13 mouse cellular contexts compared by ENCODE assay signal in the genomic region with DNA sequence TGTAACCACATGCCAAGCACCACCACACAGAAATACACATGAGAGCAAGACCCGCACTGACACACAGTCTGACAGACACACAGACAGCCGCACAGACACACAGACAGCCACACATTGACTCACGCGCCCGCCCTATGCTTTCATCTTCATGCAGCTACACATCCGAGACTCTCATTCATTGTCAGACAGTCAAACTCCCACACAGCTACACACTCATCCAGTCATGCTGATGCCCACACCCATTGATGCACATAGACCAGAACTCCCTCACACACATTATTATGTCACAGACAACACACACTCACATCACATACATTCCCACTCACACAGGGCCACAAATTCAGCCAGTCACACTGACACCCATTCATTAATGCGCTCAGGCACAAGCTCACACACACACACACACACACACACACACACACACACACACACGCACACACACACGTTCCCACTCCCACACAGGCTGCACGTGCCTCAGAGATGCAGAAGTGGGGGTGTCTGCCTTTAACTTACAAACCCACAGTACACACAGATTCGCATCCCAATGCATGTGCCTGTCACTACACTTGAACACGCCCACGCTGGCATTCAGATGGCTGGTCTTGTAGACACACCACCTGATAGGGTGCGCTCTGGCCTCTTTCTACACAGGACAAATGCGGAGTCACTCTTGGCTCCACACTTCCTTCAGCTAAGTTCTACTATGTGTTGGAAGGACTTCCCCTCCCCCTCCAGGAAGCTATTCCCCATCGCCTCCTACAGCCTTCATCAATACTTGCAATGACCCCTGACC. TPM values are rescaled to one million over a fixed set of nuclear protein-coding genes. Genes with fewer than 3 reads are reported as not detected.
DNase-seq lines count a peak whose midpoint lies in the region; ATAC-seq lines count a peak whose summit lies in the region.
"Had no signal": no experiment of that assay in that cellular context is flagged by ENCODE, and none has a peak within 500 bp of the region (broad histone marks: within the 10 kb centered on the region; RNA-seq: fewer than 3 reads in every experiment).

No protein-coding gene starts in this region.

- no peaks in the 10 kb centered on the region for H3K9me3 ChIP-seq in midbrain, embryonic 11.5 days (ENCODE audit: control insufficient read depth, low read length)
- H3K9me3 ChIP-seq in midbrain, embryonic 10.5 days (replicated peaks): no peaks in the 10 kb centered on the region
- H3K9me3 ChIP-seq in hindbrain, embryonic 15.5 days: no peaks in the 10 kb centered on the region
- no peaks in the 10 kb centered on the region for H3K9me3 ChIP-seq in neural tube, embryonic 13.5 days
- H3K9me3 ChIP-seq: heart, embryonic 15.5 days; limb, embryonic 13.5 days had no signal

- H3K27me3 ChIP-seq in midbrain, embryonic 11.5 days (ENCODE audit: control insufficient read depth, insufficient read depth, low read length): peaks cover 46% of the 10 kb centered on the region
- peaks cover 99% of the 10 kb centered on the region for H3K27me3 ChIP-seq in midbrain, embryonic 10.5 days (ENCODE audit: low read depth, poor library complexity, severe bottlenecking)
- H3K27me3 ChIP-seq in hindbrain, embryonic 15.5 days: no peaks in the 10 kb centered on the region
- peaks cover 59% of the 10 kb centered on the region for H3K27me3 ChIP-seq in neural tube, embryonic 13.5 days

- no peak for ATAC-seq in midbrain, embryonic 11.5 days (ENCODE audit: low FRiP score)
- ATAC-seq in hindbrain, embryonic 15.5 days (ENCODE audit: low FRiP score, low read depth): no peak
- ATAC-seq in neural tube, embryonic 13.5 days (ENCODE audit: low read depth): no peak
- ATAC-seq: intestine, postnatal 0 days had no signal

- peaks cover 29% of the 10 kb centered on the region for H3K4me1 ChIP-seq in midbrain, embryonic 11.5 days (ENCODE audit: control insufficient read depth, insufficient read depth, low read length)
- H3K4me1 ChIP-seq in midbrain, embryonic 10.5 days: peaks cover 42% of the 10 kb centered on the region
- peaks cover 28% of the 10 kb centered on the region for H3K4me1 ChIP-seq in hindbrain, embryonic 15.5 days (replicated peaks)
- peaks cover 43% of the 10 kb centered on the region for H3K4me1 ChIP-seq in neural tube, embryonic 13.5 days (replicated peaks)

- no peak overlapping the region for H3K27ac ChIP-seq in midbrain, embryonic 11.5 days (ENCODE audit: low read depth, low read length)
- no peak overlapping the region for H3K27ac ChIP-seq in midbrain, embryonic 10.5 days (replicated peaks)
- no peak overlapping the region for H3K27ac ChIP-seq in hindbrain, embryonic 15.5 days (replicated peaks)
- no peak overlapping the region for H3K27ac ChIP-seq in neural tube, embryonic 13.5 days (replicated peaks)
- H3K27ac ChIP-seq: heart, embryonic 15.5 days; limb, embryonic 13.5 days had no signal

- 83% methylated on average over 16 of the region's 16 CpGs for WGBS in midbrain, embryonic 11.5 days
- 86% methylated on average over 16 of the region's 16 CpGs for WGBS in midbrain, embryonic 10.5 days
- WGBS in hindbrain, embryonic 15.5 days: 83% methylated on average over 16 of the region's 16 CpGs
- 81% methylated on average over 16 of the region's 16 CpGs for WGBS in neural tube, embryonic 13.5 days

- no peaks in the 10 kb centered on the region for H3K36me3 ChIP-seq in midbrain, embryonic 11.5 days (ENCODE audit: control insufficient read depth, insufficient read depth, low read length)
- H3K36me3 ChIP-seq in midbrain, embryonic 10.5 days: no peaks in the 10 kb centered on the region
- H3K36me3 ChIP-seq in hindbrain, embryonic 15.5 days: peaks cover 20% of the 10 kb centered on the region
- peaks cover 33% of the 10 kb centered on the region for H3K36me3 ChIP-seq in neural tube, embryonic 13.5 days
- H3K36me3 ChIP-seq: heart, embryonic 15.5 days; limb, embryonic 13.5 days had no signal

- H3K4me3 ChIP-seq in midbrain, embryonic 11.5 days (ENCODE audit: low read depth, low read length): no peak overlapping the region
- no peak overlapping the region for H3K4me3 ChIP-seq in midbrain, embryonic 10.5 days
- peak overlapping the region; percentile 81 for H3K4me3 ChIP-seq in hindbrain, embryonic 15.5 days
- peak overlapping the region; percentile 73 for H3K4me3 ChIP-seq in neural tube, embryonic 13.5 days
- H3K4me3 ChIP-seq: heart, embryonic 15.5 days had no signal

- H3K9ac ChIP-seq in midbrain, embryonic 11.5 days (ENCODE audit: low read length): no peak overlapping the region
- H3K9ac ChIP-seq in hindbrain, embryonic 15.5 days: no peak overlapping the region
- H3K9ac ChIP-seq in neural tube, embryonic 13.5 days: peak overlapping the region; percentile 94
- H3K9ac ChIP-seq: heart, embryonic 15.5 days; limb, embryonic 13.5 days had no signal

- peak overlapping the region; percentile 95 for H3K4me2 ChIP-seq in midbrain, embryonic 11.5 days
- H3K4me2 ChIP-seq in hindbrain, embryonic 15.5 days: peak overlapping the region; percentile 70
- peak overlapping the region; percentile 90 for H3K4me2 ChIP-seq in neural tube, embryonic 13.5 days
- H3K4me2 ChIP-seq: heart, embryonic 15.5 days had no signal

- DNase-seq in cerebellum, adult 9-10 months: peak; percentile 65
- DNase-seq in cerebellum, postnatal 14 days: no peak
- DNase-seq in midbrain, embryonic 11.5 days (ENCODE audit: low spot score, missing footprints): peak; percentile 71
- DNase-seq in midbrain, embryonic 10.5 days (ENCODE audit: low spot score): no peak
- DNase-seq in testis, postnatal 14 days (ENCODE audit: low spot score): no peak
- no peak for DNase-seq in retina, embryonic 14.5 days (ENCODE audit: low spot score)
- DNase-seq: lung, adult 18-20 months; thymus, postnatal 14 days had no signal

RNA-seq across cellular contexts. Expression of a gene that starts 3.2 kb away (rescaled TPM):
- 8.8 and 10.2 TPM in 2 replicates for polyA plus RNA-seq in midbrain, embryonic 11.5 days (2014; fragmentation: Nextera tagmentation; extraction: Ambion mirVana)
- polyA plus RNA-seq in midbrain, embryonic 10.5 days (2016; fragmentation: Nextera tagmentation; extraction: Ambion mirVana): 3.2 and 8.4 TPM in 2 replicates
- polyA plus RNA-seq in hindbrain, embryonic 15.5 days (2015; fragmentation: Nextera tagmentation; extraction: Ambion mirVana): 72.4 and 81.1 TPM in 2 replicates
- polyA plus RNA-seq in neural tube, embryonic 13.5 days (2015; fragmentation: Nextera tagmentation; extraction: Ambion mirVana): 62.7 and 70.3 TPM in 2 replicates

RNA-seq across cellular contexts. Expression of a gene that starts 12.8 kb away (rescaled TPM):
- polyA plus RNA-seq in midbrain, embryonic 11.5 days (2014; fragmentation: Nextera tagmentation; extraction: Ambion mirVana): 0.15 TPM in 1 of 2 replicates, not detected in the other
- polyA plus RNA-seq in midbrain, embryonic 10.5 days (2016; fragmentation: Nextera tagmentation; extraction: Ambion mirVana): 0.62 and 1.2 TPM in 2 replicates
- polyA plus RNA-seq in hindbrain, embryonic 15.5 days (2015; fragmentation: Nextera tagmentation; extraction: Ambion mirVana): 2.8 and 3.5 TPM in 2 replicates
- polyA plus RNA-seq in neural tube, embryonic 13.5 days (2015; fragmentation: Nextera tagmentation; extraction: Ambion mirVana): 1.4 and 1.6 TPM in 2 replicates

RNA-seq across cellular contexts. Expression of a gene that starts 25.6 kb away (rescaled TPM):
- 4.3 and 4.6 TPM in 2 replicates for polyA plus RNA-seq in midbrain, embryonic 11.5 days (2014; fragmentation: Nextera tagmentation; extraction: Ambion mirVana)
- 6.6 and 7.5 TPM in 2 replicates for polyA plus RNA-seq in midbrain, embryonic 10.5 days (2016; fragmentation: Nextera tagmentation; extraction: Ambion mirVana)
- 5.7 and 7.3 TPM in 2 replicates for polyA plus RNA-seq in hindbrain, embryonic 15.5 days (2015; fragmentation: Nextera tagmentation; extraction: Ambion mirVana)
- 4.5 and 8.8 TPM in 2 replicates for polyA plus RNA-seq in neural tube, embryonic 13.5 days (2015; fragmentation: Nextera tagmentation; extraction: Ambion mirVana)

RNA-seq across cellular contexts. Expression of a gene that starts 32.2 kb away (rescaled TPM):
- polyA plus RNA-seq in midbrain, embryonic 11.5 days (2014; fragmentation: Nextera tagmentation; extraction: Ambion mirVana): 13.7 and 14.4 TPM in 2 replicates
- 14.8 and 19.7 TPM in 2 replicates for polyA plus RNA-seq in midbrain, embryonic 10.5 days (2016; fragmentation: Nextera tagmentation; extraction: Ambion mirVana)
- 0.64 TPM in 2 replicates for polyA plus RNA-seq in hindbrain, embryonic 15.5 days (2015; fragmentation: Nextera tagmentation; extraction: Ambion mirVana)
- 0.90 and 0.91 TPM in 2 replicates for polyA plus RNA-seq in neural tube, embryonic 13.5 days (2015; fragmentation: Nextera tagmentation; extraction: Ambion mirVana)

RNA-seq across cellular contexts. Expression of a gene that starts 35.3 kb away (rescaled TPM):
- polyA plus RNA-seq in midbrain, embryonic 11.5 days (2014; fragmentation: Nextera tagmentation; extraction: Ambion mirVana): not detected in 2 replicates
- polyA plus RNA-seq in midbrain, embryonic 10.5 days (2016; fragmentation: Nextera tagmentation; extraction: Ambion mirVana): not detected in 2 replicates
- not detected in 2 replicates for polyA plus RNA-seq in hindbrain, embryonic 15.5 days (2015; fragmentation: Nextera tagmentation; extraction: Ambion mirVana)
- not detected in 2 replicates for polyA plus RNA-seq in neural tube, embryonic 13.5 days (2015; fragmentation: Nextera tagmentation; extraction: Ambion mirVana)
- polyA plus RNA-seq: heart, embryonic 15.5 days; limb, embryonic 13.5 days had no signal

Comparison
In these comparisons a context has a peak if more than half of its experiments do, and no peak if none do; other contexts are left out.
1. DNase-seq: peak in cerebellum, adult 9-10 months (single experiment) and midbrain, embryonic 11.5 days (single experiment); none in cerebellum, postnatal 14 days (0 of 2), midbrain, embryonic 10.5 days (single experiment), testis, postnatal 14 days (single experiment) and retina, embryonic 14.5 days (single experiment).
2. H3K4me3 ChIP-seq: peak in hindbrain, embryonic 15.5 days (single experiment) and neural tube, embryonic 13.5 days (single experiment); none in midbrain, embryonic 11.5 days (single experiment) and midbrain, embryonic 10.5 days (single experiment).
3. Peak in every context shown above with its lines, with median percentiles within 50 percentile points of each other: H3K4me2 ChIP-seq.